Mouse (Mus musculus): ENCODE results near the gene Bpifa5.

GRCm38 (mm10) chr2:154197036-154197435 is 34.6 kb downstream of the Bpifa5 start:
- TF ChIP-seq POLR2A (IDR thresholded peaks at IDR 0.05; ENCODE audit: insufficient read length, low read depth): no peak
- TF ChIP-seq USF1 (IDR thresholded peaks at IDR 0.05; ENCODE audit: low read depth): no peak
